Mouse (Mus musculus) MN1 (cell line): ENCODE measurements around the gene Plcl2.
"Not testable (repeated sequence)": the region's sequence is repeated elsewhere in the genome, so short reads cannot be mapped to it uniquely, and the experiment has no call there.

Experiments used
- DNase-seq: peaks from one replicate; pipeline ENCODE4 v3.0.0-alpha.2; 2016; ENCODE audit warnings: low spot score

Plcl2 gene

DNA sequence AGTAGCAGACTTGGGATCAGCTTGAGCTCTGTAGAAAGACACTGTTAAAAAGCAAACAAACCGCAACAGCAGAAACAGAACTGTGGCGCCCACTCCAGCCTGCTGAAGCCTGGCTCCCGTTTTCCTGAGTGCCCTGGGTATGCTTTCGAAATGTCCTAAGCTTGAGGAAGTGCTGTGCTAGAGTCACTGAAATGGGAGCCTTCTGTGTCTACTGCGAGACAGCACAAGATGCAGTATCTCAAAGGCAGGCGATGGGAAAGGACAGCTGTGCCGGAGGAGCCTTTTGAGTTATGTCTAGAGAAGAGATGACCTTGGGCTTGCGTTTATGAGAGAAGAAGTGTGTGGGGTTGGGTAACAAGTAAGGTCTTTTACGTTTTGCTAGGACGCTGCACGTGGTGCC is 166.0 kb downstream of the Plcl2 start:
- no peak for DNase-seq

GRCm38 (mm10) chr17:50677334-50677733 is 168.1 kb downstream of the Plcl2 start:
- no peak for DNase-seq

- DNase-seq: no peak
These were observed 168.9 kb downstream of the Plcl2 start for GRCm38 (mm10) chr17:50677978-50678712.

GRCm38 (mm10) chr17:50678748-50679147 is 169.5 kb downstream of the Plcl2 start:
- DNase-seq: no peak

DNA sequence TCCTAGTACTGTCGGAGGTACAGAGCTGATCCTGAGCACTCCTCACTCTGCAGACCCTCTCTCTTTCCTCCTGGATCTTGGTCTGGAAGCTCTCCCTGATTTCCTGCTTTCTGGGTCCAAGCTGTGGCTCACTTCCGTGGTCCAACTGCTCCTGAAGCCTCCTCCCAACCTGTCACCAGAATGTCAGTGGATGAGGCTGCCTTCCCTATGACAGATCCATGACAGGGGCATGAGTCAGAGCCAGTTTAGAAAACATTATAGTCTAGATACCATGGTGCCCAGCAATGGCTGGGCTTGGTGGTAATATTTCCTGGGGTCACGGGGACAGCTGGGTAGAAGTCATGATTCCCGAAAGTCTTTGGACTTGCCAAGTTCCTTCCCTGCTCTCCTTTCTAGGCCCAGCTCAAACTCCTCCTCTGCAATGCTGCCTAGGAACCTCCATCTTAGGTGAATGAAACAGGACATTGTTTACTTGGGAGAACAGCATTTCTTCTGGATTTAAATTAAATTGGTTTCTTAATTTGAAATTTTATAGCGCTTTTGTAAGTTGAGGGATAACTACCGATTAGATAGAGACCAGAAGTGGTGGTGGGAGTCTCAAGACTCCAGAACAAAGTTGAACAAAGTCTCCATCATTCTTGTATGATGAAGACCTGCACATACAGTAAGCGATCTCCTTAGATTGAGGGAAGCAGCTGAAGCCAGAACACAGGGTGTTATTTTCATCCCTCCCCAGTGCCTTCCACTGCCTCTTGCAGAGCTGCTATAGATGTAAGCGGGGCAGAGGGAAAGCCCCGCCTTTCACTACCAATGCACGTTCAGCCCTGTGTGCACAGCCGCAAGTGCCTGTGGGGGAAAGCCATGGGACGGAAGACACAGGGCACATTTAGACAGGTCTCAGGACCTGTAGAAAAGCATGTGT is 170.7 kb downstream of the Plcl2 start:
- DNase-seq: no peak

DNA sequence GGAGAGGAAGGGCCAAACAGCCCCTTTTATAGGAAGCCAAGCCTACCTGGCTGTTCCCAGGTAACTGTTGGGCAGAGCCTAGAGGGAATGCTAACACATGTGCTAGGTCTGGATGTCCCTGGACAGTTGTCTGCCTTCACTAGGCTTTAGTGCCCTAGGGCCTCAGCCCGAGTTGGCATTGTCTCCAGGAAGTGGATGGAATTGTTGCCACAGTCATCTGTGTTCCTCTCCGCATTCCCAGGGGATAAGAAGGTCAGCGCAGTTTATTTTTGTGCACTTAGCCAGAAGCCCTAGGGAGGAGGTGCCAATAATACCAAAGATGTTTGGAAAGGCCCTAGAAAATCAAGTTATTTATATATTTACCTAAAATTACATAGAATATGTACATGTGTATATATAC is 173.5 kb downstream of the Plcl2 start:
- DNase-seq: no peak

- DNase-seq: no peak
These were observed 175.9 kb downstream of the Plcl2 start for GRCm38 (mm10) chr17:50684960-50685645.

DNA sequence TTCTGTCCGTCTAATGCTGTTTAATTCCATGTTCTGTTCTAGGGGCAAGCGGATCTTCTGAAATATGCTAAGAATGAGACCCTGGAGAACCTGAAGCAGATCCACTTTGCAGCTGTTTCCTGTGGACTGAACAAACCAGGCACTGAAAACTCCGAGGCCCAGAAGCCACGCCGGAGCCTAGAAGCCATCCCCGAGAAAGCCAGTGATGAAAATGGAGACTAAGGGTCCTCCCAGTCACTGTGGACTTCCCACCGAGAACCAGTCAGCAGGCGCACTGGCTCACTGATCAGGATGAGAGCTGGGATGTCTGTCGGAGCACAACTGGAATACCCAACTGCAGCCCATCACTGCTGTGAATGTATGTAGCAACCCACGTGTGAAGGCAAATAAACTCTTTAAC is 178.5 kb downstream of the Plcl2 start:
- no peak for DNase-seq

DNA sequence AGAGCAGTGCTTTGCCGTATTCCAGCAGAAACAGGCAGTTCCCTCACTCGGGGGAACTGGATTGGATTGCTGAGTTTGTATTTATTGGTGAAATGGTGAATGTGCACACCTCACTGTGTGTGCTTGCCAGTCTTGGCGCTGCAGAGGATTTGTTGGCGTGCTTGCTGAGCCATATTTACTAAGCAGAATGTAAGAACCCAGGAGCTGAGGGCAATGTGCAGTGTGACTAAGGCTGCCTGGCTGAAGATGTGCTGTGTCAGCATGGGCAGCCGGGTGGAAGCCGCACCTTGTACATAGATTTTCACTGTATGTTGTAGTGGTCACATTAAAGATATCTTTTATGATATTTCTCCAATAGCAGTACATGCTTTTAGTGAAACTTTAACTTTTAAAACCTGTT is 178.9 kb downstream of the Plcl2 start:
- no peak for DNase-seq

GRCm38 (mm10) chr17:50698410-50698809 is 189.2 kb downstream of the Plcl2 start:
- DNase-seq: not testable (repeated sequence)

DNA sequence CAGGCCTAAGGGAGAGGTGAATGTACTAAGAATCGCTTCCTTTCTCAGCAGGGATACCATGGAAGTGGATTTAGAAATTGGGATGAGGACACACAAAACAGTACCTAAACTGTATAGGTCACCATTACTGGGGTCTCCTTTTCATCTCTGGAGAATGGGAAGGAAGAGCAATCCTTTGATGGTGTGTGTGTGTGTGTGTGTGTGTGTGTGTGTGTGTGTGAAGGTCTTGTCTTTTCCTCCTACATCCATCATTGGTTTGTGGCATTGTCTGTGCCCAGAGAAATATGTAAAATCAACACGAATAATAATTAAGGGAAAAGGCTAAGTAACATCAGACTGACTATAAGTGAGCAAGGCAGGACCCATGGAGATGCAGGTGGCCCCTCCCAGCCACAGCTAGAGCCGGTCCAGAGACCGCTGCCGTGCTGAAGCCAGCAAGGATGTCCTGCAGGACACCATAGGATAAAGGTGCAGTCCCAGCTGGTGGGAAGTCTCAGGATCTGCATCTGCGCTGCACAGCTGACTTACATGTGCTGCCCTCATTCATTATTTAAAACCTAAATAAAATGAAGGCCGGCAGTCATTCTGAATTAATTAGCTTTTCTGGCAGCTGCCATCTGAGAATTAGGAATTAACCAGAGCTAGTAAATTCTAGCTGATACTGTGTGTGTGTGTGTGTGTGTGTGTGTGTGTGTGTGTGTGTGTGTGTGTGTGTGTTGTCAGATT is 201.5 kb downstream of the Plcl2 start:
- DNase-seq: peak; percentile 55

DNA sequence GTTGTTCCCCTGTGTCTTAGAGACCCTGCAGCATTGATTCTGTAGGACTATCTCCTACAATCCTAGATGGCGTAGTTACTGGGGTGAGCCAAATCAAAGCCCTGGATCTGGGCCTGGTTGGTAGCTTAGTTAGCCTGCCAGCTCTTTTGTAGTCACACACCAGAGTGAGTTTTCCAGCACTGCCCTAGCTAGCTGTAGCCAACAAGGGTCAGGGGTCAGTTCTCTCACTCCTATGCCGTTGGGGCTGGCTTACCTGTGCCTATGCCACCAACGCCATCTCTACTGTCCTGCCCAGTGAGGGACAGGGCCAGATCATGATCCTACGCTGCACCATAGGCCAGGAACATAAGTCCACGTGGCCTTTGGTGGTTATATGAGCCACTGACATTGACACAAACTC is 208.4 kb downstream of the Plcl2 start:
- DNase-seq: no peak

DNA sequence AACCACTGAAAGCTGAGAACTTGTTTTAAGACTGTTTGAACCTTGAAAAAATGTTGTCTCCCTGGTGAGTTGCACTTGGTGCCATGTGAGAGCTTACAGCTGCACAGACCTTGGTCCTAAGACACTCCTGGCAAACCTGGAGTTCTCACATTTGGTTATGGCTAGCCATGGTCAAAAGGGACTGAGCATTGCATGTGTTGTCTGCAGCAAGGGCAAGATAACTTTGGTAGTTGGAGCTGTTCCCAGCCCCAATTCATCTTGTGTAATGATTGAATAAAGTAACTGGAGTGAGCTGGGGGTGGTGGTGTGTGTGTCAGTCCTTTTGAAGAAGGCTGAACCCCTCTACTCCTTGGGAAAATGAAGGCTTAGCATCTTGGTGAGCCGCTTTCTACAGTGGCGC is 215.2 kb downstream of the Plcl2 start:
- no peak for DNase-seq

DNA sequence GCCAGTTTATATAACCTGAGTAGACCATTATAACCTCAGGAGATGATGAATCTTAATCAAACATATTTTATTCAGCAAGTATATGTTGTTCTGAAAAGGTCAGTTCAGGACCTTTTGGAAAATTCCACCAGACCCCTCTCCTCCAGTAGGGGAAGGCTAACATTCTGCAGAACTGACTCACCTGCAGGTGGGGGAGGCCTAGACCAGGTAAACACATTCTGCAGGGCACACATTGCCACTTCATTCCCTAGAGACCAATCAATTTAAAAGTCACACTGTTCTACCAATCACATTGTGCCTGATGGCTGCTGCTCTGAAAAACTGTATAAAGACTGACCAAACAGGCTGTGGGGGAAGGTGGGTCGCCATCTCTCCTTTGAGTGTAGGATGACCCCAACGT is 217.1 kb downstream of the Plcl2 start:
- no peak for DNase-seq

GRCm38 (mm10) chr17:50729031-50729430 is 219.8 kb downstream of the Plcl2 start:
- DNase-seq: no peak

DNA sequence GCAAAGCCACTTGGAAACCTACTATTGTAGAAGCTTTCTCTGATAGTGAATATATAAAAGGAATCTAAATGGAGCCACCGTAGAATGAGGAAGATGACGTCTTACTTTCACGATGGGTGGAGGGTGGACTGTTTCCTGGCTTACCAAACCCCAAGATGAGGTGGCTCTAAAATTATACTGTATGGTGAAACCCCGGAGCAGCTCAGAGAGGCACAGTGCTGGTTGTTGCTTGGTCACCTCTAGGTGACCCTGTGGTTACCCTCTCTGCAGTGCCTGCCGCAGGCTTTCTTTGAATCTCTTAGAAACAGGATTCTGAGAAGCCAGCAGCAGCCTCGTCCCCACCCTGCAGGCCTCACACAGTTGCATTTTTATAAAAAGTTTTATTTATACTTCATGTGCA is 220.4 kb downstream of the Plcl2 start:
- DNase-seq: no peak

- no peak for DNase-seq
These were observed 221.7 kb downstream of the Plcl2 start for GRCm38 (mm10) chr17:50730896-50731295.

DNA sequence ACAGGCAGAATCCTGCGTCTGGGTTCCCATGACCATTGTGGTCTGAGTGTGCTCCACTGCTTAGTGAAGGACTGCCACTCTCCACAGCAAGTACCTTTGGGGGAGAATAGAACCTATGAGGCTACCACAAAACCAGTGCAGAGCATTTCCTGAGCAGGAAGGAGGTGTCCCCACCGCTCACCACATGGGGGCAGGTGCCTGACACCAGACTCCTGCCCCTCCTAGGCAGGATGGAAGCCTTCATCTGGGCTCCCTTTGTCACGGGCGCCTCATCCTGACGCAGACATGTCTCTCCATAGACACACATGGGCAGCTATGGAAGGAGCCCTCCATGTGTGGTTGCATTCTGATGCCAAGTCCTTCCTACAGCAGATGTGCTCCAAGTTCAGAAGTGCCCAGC is 222.7 kb downstream of the Plcl2 start:
- DNase-seq: no peak

DNA sequence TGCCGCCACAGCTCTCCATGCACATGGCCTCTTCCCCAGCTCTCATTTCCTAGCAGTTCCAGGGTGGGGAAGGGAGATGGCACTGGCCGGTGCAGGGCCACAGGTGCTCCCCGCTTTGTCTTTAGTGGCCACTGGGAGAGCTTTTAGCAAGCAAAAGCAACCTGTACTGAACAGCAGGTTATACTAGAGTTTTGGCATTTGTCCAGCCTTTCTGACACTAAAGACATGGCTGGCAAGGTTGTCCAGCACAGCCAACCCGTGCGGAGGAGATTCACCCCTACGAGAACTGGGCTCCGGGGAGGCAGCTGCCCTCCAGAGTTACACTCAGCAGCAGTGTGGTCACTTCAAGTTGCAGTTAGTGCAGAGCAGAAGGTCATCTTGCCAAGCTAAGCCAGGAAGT is 224.2 kb downstream of the Plcl2 start:
- no peak for DNase-seq

- DNase-seq: peak; percentile 22
These were observed 225.6 kb downstream of the Plcl2 start for GRCm38 (mm10) chr17:50734781-50735180.

DNA sequence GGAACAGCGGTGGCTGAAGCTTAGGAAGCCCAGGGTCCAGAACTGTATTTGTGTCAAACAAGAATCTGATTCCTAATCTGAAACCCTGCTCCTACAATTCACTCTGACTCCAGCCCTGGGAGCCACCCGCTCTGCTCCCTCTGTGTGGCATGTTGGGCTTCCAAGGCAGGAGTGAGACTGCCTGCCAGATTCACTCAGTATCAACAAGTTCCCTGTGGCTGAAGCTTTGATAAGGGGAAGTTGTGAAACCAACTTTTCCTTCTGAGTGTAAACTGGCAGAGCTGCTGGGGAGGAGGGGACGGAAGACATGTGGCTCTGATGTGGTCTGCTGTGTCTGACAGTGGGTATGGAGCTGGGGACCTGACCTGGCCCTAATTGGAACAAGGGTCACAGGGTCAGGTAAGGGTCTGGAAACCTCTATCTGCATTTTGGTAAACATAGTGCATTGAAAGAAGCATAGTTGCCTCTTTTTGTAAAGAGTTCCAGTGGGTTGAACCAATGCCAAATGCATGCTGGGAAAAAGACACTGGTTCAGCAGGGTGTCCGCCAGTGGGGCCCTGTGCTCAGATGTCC is 226.3 kb downstream of the Plcl2 start:
- DNase-seq: no peak
